Mouse (Mus musculus) A20 (cell line): ENCODE results near the gene Fam118a.
"Not testable (repeated sequence)": the region's sequence is repeated elsewhere in the genome, so short reads cannot be mapped to it uniquely, and the experiment has no call there.

ENCODE experiments used
- DNase-seq: peaks from one replicate; pipeline ENCODE4 v3.0.0-alpha.2; 2011; ENCODE audit warnings: low read depth, low spot score

Fam118a gene

DNA sequence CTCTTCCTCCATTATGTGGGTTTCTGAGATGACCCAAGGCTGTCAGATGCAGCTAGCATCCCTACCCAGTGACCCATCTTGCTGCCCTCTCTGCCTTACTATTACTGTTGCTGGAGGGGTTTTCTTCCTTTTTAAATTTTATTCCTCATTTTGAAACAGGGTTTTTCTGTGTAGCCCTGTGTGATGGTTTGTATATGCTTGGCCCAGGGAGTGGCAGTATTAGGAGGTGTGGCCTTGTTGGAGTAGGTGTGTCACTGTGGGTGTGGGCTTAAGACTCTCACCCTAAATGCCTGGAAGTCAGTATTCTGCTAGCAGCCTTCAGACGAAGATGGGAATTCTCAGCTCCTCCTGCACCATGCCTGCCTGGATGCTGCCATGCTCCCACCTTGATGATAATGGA lies at the start of gene Fam118a:
Fam118a (plus strand) TSS at position 301 of the 400 bp plus-strand sequence.
- not testable (repeated sequence) for DNase-seq

DNA sequence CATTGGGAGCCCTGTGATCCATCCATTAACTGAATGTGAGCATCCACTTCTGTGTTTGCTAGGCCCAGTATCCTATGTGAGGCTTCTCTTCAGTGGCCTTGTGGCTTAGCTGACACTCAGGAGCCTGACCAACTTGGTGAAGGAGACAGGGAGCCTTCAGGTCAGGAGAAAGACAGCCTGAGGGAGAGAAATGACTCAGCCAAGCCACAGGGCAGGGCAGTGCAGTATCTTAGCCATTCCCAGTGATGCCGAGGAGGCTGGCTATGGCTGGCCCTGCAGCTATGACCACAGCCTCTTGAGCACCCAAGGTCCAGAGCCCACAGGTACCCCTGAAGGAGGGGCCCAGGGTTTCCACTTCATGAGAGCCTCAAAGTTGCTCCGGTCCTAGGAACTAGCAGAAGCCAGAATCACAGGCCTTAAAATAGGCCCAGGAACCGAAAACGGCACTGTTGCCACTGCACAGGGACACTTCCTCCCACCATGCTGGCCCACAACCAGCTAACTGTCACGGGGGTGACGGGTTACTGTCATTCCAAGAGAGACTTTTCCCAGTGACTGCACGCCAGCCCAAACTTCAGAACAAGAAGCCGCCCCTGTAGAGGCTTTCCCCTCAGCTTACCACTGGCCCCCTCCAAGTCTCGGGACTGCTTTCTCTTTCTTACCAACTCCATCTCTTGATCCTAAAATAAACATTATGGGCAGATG lies 47.0 kb upstream of the Fam118a start:
- no peak for DNase-seq

DNA sequence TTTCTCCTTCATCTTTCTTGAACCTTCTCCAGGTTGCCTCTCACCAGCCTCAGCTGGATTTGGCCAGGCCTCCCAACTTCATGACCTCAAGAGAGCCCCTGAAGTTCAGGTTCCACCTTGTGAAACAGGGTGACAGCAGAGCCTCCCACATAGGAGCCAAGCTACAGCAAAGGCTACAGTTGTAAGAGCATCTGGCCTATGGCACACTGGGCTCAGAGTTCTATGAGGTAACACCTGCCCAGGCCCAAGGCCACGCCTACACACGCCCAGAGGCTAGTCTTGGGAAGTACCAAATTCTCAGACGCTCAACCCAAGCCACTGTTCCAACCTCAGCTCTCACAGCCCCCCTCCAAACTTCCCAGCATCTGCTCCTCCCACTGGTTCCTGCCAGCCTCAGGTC lies 45.9 kb upstream of the Fam118a start:
- no peak for DNase-seq

DNA sequence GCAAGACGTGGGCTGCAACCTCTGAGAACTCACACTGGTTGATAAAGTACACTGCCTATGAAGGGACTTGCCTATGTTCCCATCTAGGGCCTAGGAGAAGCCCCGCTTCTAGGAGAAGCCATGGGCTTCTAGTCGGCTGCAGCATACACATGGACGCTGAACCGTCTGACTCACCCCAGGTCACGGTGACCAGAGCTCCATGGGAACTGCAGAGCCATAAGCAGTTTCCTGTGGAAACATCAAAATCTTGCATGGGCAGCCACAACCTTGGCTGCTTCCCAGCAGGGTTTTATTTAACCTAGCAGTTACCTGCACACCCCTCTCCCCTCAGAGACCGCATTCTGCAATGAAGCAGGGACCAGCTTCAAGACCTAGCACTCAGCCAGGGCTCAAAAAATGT lies 45.0 kb upstream of the Fam118a start:
- DNase-seq = no peak

- DNase-seq = no peak
These were observed 43.1 kb upstream of the Fam118a start for GRCm38 (mm10) chr15:84985516-84986160.

DNA sequence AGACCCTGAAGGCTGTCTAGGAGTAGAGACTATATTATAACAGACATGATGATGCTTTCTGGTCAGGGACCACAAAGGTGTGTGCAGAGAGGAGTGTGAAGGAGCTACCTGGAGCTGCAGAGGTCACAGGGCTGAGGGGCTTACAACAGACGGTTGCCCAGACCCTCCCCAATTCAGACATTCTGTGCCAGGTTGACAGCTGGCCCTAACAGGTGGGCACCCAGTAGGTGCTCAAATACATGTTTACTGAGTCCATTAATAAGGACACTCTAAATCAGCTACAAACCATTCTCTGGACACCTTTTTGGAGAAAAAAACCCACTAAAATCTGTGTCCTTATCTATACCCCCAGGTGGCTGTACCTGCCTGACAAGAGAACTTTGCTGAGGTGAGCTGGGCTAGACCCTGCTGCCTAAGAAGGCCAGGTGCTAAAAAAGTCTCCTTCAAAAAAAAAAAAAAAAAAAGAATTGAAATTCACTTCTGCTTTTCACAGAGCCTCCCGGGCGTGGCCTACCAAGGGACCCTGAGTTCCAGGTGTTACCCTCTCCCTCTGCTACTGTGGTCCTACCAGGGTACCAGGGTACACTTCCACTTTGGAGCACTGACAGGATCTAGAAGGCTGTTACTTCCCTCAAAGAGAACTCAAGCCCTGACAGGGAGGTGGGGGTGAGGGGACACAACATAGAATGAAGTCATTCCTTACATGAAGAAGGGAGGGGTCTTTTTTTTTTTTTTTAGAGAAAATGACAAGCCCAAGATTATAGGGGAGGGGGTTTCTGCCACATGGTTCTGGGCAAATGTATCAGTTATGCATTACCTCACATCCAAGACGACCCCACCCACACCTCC lies 42.4 kb upstream of the Fam118a start:
- peak; percentile 90 for DNase-seq

GRCm38 (mm10) chr15:84987020-84987815 lies 41.5 kb upstream of the Fam118a start:
- DNase-seq = peak; percentile 72

GRCm38 (mm10) chr15:84987874-84988825 lies 40.6 kb upstream of the Fam118a start, which contains the start of gene 5031439G07Rik:
5031439G07Rik (minus strand) TSS chr15:84988551.
- peak; percentile 96 for DNase-seq

DNA sequence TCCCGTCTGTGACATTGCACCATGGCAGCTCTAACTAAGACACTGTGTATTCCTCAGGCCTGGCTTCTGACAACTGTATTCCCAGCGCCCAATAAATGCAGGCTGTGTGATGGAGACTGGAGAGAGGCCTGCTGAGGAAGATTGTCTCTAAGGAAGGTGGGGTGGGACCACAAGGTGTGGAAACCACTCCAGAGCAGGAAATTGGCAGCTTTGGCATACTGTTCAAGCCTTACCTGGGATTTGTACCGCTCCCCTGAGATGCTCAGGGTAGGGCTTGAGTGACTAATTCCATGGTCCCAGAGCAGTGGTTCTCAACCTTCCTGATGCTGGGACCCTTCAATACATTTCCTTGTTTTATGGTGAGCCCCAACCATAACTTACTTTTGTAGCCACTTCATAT lies 39.6 kb upstream of the Fam118a start:
- DNase-seq = no peak

GRCm38 (mm10) chr15:84989771-84990170 lies 39.0 kb upstream of the Fam118a start:
- DNase-seq = no peak

GRCm38 (mm10) chr15:84994498-84994897 lies 34.2 kb upstream of the Fam118a start:
- DNase-seq = peak; percentile 50

DNA sequence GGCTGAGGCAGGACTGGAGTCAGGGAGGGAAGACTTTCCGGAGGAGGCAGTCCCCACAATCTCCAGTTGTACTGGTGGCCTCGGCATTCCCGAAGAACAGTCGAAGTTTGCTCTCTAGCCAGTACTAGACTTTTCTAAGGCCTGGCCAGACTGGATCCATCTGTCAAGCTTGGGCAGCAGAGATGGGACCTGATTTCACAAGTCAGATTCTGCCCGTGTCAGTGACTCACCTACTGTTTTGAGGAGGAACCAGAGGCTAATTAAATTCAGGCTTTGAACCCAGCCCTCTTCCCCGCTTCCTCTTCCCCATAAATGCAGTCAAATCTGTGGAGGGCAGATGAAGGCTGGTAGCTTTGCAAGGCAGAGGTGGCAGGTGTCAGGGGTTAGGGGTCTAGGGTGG lies 33.7 kb upstream of the Fam118a start:
- peak; percentile 60 for DNase-seq

- DNase-seq = peak; percentile 84
These were observed 32.8 kb upstream of the Fam118a start for GRCm38 (mm10) chr15:84995967-84996366.

DNA sequence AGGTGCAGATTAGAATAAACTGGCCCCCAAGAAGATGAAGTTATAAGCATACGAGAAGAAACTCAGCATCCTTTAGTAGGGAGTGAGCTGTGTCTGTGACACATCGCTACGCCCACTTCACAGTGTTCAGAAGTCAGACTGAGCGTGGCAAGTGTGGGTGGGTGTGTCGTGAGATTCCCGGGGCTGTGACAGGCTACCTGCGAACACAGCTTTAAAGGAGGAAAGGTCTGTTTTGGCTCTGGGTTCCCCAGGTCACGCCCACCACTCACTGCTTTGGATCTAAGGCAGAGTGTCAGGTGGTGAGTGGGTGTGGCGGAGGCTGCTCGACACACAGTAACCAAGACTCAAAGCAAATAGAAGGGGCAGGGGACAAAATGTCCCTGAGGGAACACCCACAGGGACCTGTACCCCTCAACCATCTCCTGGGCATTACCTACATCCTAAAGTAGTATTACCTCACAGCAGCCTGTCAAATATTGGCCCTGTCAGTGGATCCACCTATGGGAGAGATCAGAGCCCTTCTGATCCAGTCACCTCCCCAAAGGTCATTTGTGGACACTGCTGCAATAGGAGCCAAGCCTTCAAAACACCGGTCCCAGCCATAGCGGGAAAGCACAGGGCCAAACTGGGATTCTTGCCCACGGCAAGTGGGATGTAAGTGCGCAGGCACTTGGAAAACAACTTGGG lies 30.8 kb upstream of the Fam118a start:
- no peak for DNase-seq

- DNase-seq = peak; percentile 93
These were observed 28.8 kb upstream of the Fam118a start for GRCm38 (mm10) chr15:84999911-85000310.

- peak; percentile 90 for DNase-seq
These were observed 27.5 kb upstream of the Fam118a start for GRCm38 (mm10) chr15:85000984-85001982.

DNA sequence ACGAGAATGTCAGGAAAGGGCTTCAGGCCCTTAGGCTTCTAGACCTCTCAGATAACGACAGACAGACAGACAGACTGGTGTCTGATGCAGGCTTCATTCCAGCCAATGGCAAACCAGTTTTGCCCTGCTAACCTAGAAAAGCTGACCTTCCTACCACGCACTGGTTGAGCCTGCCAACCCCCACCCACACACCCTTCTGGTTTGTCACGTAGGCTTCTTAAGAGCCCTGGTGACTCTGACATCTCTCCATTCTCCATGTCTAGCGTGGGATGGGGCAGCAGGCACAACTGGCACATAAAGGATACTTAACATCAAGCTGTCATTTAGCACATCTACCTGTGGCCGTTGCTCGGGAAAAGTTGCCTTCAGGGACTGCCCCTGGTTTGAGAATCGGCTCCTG lies 19.1 kb upstream of the Fam118a start:
- no peak for DNase-seq

DNA sequence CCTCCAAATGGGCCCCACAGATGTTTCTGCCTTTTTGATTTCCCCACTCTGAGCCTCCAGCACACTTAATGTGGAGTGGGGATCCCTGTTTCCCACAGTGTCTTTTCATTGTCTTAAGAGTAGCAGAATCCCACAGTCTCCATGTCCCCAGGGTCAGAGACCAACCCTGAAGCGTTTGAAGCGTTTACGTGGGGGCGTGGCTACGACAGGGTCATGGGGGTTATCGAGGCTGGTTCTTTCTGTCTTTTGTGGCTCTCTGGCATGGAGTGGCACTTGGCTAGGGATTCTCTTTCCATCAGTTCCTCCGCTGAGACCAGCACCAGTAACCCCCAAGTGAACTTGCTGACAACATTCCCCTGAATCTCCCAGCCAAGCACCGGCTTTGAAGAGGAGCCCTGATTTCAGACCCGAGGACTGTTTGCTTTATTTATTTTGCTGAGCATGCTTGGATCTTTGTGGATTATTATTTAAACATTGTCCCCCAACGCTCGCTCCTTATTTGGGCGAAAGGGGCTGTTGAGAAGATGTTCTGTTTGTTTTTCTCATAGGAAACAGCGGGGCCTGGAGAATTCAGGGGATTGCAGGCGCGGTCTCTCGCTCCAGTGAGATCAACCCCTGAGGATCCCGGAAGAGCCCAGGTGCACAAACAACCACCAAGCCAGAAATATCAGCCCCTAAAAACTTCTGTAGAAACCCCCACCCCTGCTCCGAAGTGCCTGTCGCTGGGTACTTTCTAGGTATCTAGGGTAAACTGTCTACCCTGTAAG lies 16.7 kb upstream of the Fam118a start:
- DNase-seq = no peak
